Mouse (Mus musculus): ENCODE data around the gene Troap. TPM values are rescaled to one million over a fixed set of nuclear protein-coding genes. Genes with fewer than 3 reads are reported as not detected.

Gene Troap
- polyA plus RNA-seq, 1 experiment = 49.0 TPM

- no peak for TF ChIP-seq MAX (IDR thresholded peaks at IDR 0.05)
- no peak for TF ChIP-seq FOSL1 (IDR thresholded peaks at IDR 0.05; ENCODE audit: insufficient read depth, low read length, poor library complexity, severe bottlenecking)
- TF ChIP-seq MYOG (IDR thresholded peaks at IDR 0.05; ENCODE audit: control insufficient read depth, extremely low read depth, insufficient read length) = no peak
- no peak for TF ChIP-seq MYOD1 (IDR thresholded peaks at IDR 0.05; ENCODE audit: control insufficient read depth, insufficient read length, low read depth)
- TF ChIP-seq CEBPB (IDR thresholded peaks at IDR 0.05; ENCODE audit: low read depth) = no peak
- TF ChIP-seq CTCF (IDR thresholded peaks at IDR 0.05; ENCODE audit: control insufficient read depth, insufficient read depth, insufficient read length) = no peak
- TF ChIP-seq USF1 (IDR thresholded peaks at IDR 0.05; ENCODE audit: low read depth) = no peak
- Histone ChIP-seq H3K4me3 (ENCODE audit: insufficient read depth, poor library complexity, severe bottlenecking) (no peak overlapping the region), H3K79me2 (ENCODE audit: control insufficient read depth, insufficient read depth) (no peaks in the 10 kb centered on the region), H3K36me3 (ENCODE audit: control insufficient read depth, insufficient read depth) (no peaks in the 10 kb centered on the region), H3K79me3 (ENCODE audit: low read depth) (no peaks in the 10 kb centered on the region), H3ac (ENCODE audit: control insufficient read depth, insufficient read length, low read depth) (no peak overlapping the region), H3K27me3 (ENCODE audit: control insufficient read depth, insufficient read depth, insufficient read length) (no peaks in the 10 kb centered on the region)
These were observed 36.8 kb downstream of the Troap start for GRCm38 (mm10) chr15:99111139-99111538.

GRCm38 (mm10) chr15:99111809-99112208 lies 37.4 kb downstream of the Troap start:
- TF ChIP-seq MYOD1 (IDR thresholded peaks at IDR 0.05; ENCODE audit: control insufficient read depth, insufficient read length, low read depth) (no peak), FOSL1 (IDR thresholded peaks at IDR 0.05; ENCODE audit: insufficient read depth, low read length, poor library complexity, severe bottlenecking) (no peak), USF1 (IDR thresholded peaks at IDR 0.05; ENCODE audit: low read depth) (no peak), MAX (IDR thresholded peaks at IDR 0.05) (no peak), CTCF (IDR thresholded peaks at IDR 0.05; ENCODE audit: control insufficient read depth, insufficient read depth, insufficient read length) (no peak), MYOG (IDR thresholded peaks at IDR 0.05; ENCODE audit: control insufficient read depth, extremely low read depth, insufficient read length) (no peak)
- no peaks in the 10 kb centered on the region for H3K27me3 ChIP-seq (ENCODE audit: control insufficient read depth, insufficient read depth, insufficient read length)
- no peaks in the 10 kb centered on the region for H3K79me3 ChIP-seq (ENCODE audit: low read depth)
- no peak overlapping the region for H3ac ChIP-seq (ENCODE audit: control insufficient read depth, insufficient read length, low read depth)
- no peaks in the 10 kb centered on the region for H3K36me3 ChIP-seq (ENCODE audit: control insufficient read depth, insufficient read depth)
- H3K79me2 ChIP-seq (ENCODE audit: control insufficient read depth, insufficient read depth) = no peaks in the 10 kb centered on the region
- no peak overlapping the region for H3K4me3 ChIP-seq (ENCODE audit: insufficient read depth, poor library complexity, severe bottlenecking)

GRCm38 (mm10) chr15:99112843-99113395 lies 38.5 kb downstream of the Troap start:
- Histone ChIP-seq H3K79me3 (ENCODE audit: low read depth) (no peaks in the 10 kb centered on the region), H3K4me3 (ENCODE audit: insufficient read depth, poor library complexity, severe bottlenecking) (no peak overlapping the region), H3K27me3 (ENCODE audit: control insufficient read depth, insufficient read depth, insufficient read length) (no peaks in the 10 kb centered on the region), H3K36me3 (ENCODE audit: control insufficient read depth, insufficient read depth) (no peaks in the 10 kb centered on the region), H3ac (ENCODE audit: control insufficient read depth, insufficient read length, low read depth) (no peak overlapping the region), H3K79me2 (ENCODE audit: control insufficient read depth, insufficient read depth) (no peaks in the 10 kb centered on the region)
- TF ChIP-seq FOSL1 (IDR thresholded peaks at IDR 0.05; ENCODE audit: insufficient read depth, low read length, poor library complexity, severe bottlenecking) (no peak), CTCF (IDR thresholded peaks at IDR 0.05; ENCODE audit: control insufficient read depth, insufficient read depth, insufficient read length) (no peak), MAX (IDR thresholded peaks at IDR 0.05) (no peak), MYOG (IDR thresholded peaks at IDR 0.05; ENCODE audit: control insufficient read depth, extremely low read depth, insufficient read length) (no peak), CEBPB (IDR thresholded peaks at IDR 0.05; ENCODE audit: low read depth) (no peak), MYOD1 (IDR thresholded peaks at IDR 0.05; ENCODE audit: control insufficient read depth, insufficient read length, low read depth) (no peak), USF1 (IDR thresholded peaks at IDR 0.05; ENCODE audit: low read depth) (no peak)

- no peaks in the 10 kb centered on the region for H3K36me3 ChIP-seq (ENCODE audit: control insufficient read depth, insufficient read depth)
- no peaks in the 10 kb centered on the region for H3K79me2 ChIP-seq (ENCODE audit: control insufficient read depth, insufficient read depth)
- H3K27me3 ChIP-seq (ENCODE audit: control insufficient read depth, insufficient read depth, insufficient read length) = no peaks in the 10 kb centered on the region
- no peaks in the 10 kb centered on the region for H3K79me3 ChIP-seq (ENCODE audit: low read depth)
- TF ChIP-seq MYOD1 (IDR thresholded peaks at IDR 0.05; ENCODE audit: control insufficient read depth, insufficient read length, low read depth) (no peak), CEBPB (IDR thresholded peaks at IDR 0.05; ENCODE audit: low read depth) (no peak), CTCF (IDR thresholded peaks at IDR 0.05; ENCODE audit: control insufficient read depth, insufficient read depth, insufficient read length) (peak; percentile 8), USF1 (IDR thresholded peaks at IDR 0.05; ENCODE audit: low read depth) (peak; percentile 62), MYOG (IDR thresholded peaks at IDR 0.05; ENCODE audit: control insufficient read depth, extremely low read depth, insufficient read length) (no peak), FOSL1 (IDR thresholded peaks at IDR 0.05; ENCODE audit: insufficient read depth, low read length, poor library complexity, severe bottlenecking) (no peak), MAX (IDR thresholded peaks at IDR 0.05) (peak; percentile 68)
- H3K4me3 ChIP-seq (ENCODE audit: insufficient read depth, poor library complexity, severe bottlenecking) = no peak overlapping the region
- H3ac ChIP-seq (ENCODE audit: control insufficient read depth, insufficient read length, low read depth) = no peak overlapping the region
These were observed 39.1 kb downstream of the Troap start for GRCm38 (mm10) chr15:99113396-99113975.

- Histone ChIP-seq H3K36me3 (ENCODE audit: control insufficient read depth, insufficient read depth) (no peaks in the 10 kb centered on the region), H3ac (ENCODE audit: control insufficient read depth, insufficient read length, low read depth) (no peak overlapping the region), H3K4me3 (ENCODE audit: insufficient read depth, poor library complexity, severe bottlenecking) (no peak overlapping the region), H3K27me3 (ENCODE audit: control insufficient read depth, insufficient read depth, insufficient read length) (no peaks in the 10 kb centered on the region), H3K79me2 (ENCODE audit: control insufficient read depth, insufficient read depth) (no peaks in the 10 kb centered on the region), H3K79me3 (ENCODE audit: low read depth) (no peaks in the 10 kb centered on the region)
- TF ChIP-seq FOSL1 (IDR thresholded peaks at IDR 0.05; ENCODE audit: insufficient read depth, low read length, poor library complexity, severe bottlenecking) (no peak), MYOD1 (IDR thresholded peaks at IDR 0.05; ENCODE audit: control insufficient read depth, insufficient read length, low read depth) (no peak), MYOG (IDR thresholded peaks at IDR 0.05; ENCODE audit: control insufficient read depth, extremely low read depth, insufficient read length) (no peak)
These were observed 40.1 kb downstream of the Troap start for GRCm38 (mm10) chr15:99114312-99115064.

Data from C2C12 (cell line).